Mouse (Mus musculus): ENCODE data around the gene Arid1b.

DNA sequence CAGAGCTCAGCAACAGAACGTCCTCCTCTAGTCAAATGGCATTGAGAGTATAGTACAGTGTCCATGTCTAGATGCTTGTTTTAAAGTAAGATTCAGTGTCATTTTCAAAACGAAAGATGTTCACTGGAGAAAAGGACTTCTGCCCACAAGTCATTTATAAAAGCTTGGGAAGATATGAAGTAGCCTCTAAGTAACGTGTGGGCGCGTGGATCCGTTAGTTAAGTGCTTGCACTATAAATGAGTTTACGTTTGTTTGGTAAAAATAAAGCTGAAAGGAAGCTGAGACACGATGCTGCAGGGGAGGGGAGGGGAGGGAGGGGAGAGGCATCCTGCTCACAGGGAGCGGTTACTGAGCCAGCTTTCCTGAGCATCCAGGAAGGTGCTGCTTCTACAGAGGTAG is 293.5 kb downstream of the Arid1b start:
- TF ChIP-seq CTCF (IDR thresholded peaks at IDR 0.05; ENCODE audit: borderline replicate concordance, control insufficient read depth, extremely low read depth, insufficient read depth, low read length, poor library complexity): no peak
- TF ChIP-seq POLR2A (IDR thresholded peaks at IDR 0.05; ENCODE audit: control insufficient read depth, extremely low read depth, insufficient read depth, low read length, poor library complexity): no peak
